Mouse (Mus musculus): ENCODE data around the gene Glt8d2. TPM values are rescaled to one million over a fixed set of nuclear protein-coding genes. Genes with fewer than 3 reads are reported as not detected.

Glt8d2 gene
- 1.4 TPM for polyA plus RNA-seq (2017; shearing (Covaris generic))

GRCm38 (mm10) chr10:82690494-82690893 lies at the start of gene Glt8d2:
Gene Glt8d2, minus strand, starts transcription at chr10:82690650.

GRCm38 (mm10) chr10:82695956-82696355 lies 5.5 kb upstream of the Glt8d2 start, which contains the start of gene Hcfc2:
Gene Hcfc2, plus strand, starts transcription at chr10:82696160.

GRCm38 (mm10) chr10:82629586-82630255 lies 60.7 kb downstream of the Glt8d2 start, which contains the start of gene Tdg:
Gene Tdg, plus strand, starts transcription at chr10:82629828.

GRCm38 (mm10) chr10:82622671-82623552 lies 67.5 kb downstream of the Glt8d2 start, which contains the start of gene 1190007I07Rik:
Gene 1190007I07Rik, minus strand, starts transcription at chr10:82623228.

Other genes with a start within 250 kb of the Glt8d2 start
- not detected for gene Gm1553, start 198.0 kb downstream of the Glt8d2 start, polyA plus RNA-seq (2017; shearing (Covaris generic))
- gene 1190007I07Rik, start 67.4 kb downstream of the Glt8d2 start, polyA plus RNA-seq (2017; shearing (Covaris generic)), result 13.6 TPM
- 87.8 TPM for gene Tdg, start 60.8 kb downstream of the Glt8d2 start, polyA plus RNA-seq (2017; shearing (Covaris generic))
- gene Hcfc2, start 5.5 kb upstream of the Glt8d2 start, polyA plus RNA-seq (2017; shearing (Covaris generic)), result 37.5 TPM
- gene Nfyb, start 73.5 kb upstream of the Glt8d2 start, polyA plus RNA-seq (2017; shearing (Covaris generic)), result 63.5 TPM
- gene Txnrd1, start 143.3 kb upstream of the Glt8d2 start, polyA plus RNA-seq (2017; shearing (Covaris generic)), result 50.0 TPM
- 0.26 TPM for gene Eid3, start 176.0 kb upstream of the Glt8d2 start, polyA plus RNA-seq (2017; shearing (Covaris generic))

Measured in naive thymus-derived CD4-positive, alpha-beta T cell, adult 5 months (primary cell).